Mouse (Mus musculus) thymus, postnatal 10 days (tissue): ENCODE results near the gene Snd1.
A peak's percentile ranks its signal among the peaks of the same experiment; 100 is the strongest.

ENCODE experiments used
- DNase-seq, 2 experiments: peaks; one replicate each; pipeline ENCODE4 v3.0.0; 2021; ENCODE audit warnings: low spot score in 2 of 2

The Snd1 gene

DNA sequence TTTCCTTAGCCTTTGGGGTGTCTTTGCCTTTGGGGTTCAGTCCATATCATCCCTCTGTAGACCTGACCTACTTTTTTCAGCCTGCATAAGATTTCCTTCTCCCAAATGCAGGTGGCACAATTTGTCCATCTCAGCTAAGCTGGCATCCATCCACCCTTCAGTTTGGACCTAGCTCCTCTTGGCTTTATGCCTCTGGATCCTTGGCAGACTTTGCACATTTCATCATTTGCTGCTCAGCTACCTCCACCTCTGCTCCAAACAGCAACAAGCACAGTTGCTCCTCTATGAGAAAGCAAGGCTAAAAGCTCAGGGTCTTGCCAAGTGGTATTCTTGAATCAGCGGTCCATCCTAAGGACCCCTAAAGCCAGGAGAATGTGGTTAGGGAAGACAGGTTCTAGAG lies 500.2 kb downstream of the Snd1 start:
- DNase-seq: no peak

DNA sequence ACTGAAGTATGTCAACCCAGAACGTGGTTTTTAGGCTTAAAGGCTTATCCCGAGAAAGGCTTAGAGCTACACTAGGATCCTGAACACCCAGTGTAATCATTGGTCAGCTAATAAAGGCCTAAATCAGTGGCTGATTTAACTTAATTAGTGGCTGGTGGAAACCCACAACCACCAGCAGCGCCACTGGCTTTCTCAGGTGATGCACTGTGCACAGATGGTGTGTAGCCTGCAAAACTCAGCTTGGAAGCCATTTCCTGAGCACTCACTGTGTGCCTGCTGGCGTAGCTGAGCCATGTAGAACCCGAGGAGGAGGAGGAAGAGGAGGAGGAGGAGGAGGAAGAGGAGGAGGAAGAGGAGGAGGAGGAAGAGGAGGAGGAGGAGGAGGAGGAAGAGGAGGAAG lies 503.1 kb downstream of the Snd1 start:
- no peak for DNase-seq

GRCm38 (mm10) chr6:28978881-28979280 lies 503.9 kb downstream of the Snd1 start:
- no peak for DNase-seq

DNA sequence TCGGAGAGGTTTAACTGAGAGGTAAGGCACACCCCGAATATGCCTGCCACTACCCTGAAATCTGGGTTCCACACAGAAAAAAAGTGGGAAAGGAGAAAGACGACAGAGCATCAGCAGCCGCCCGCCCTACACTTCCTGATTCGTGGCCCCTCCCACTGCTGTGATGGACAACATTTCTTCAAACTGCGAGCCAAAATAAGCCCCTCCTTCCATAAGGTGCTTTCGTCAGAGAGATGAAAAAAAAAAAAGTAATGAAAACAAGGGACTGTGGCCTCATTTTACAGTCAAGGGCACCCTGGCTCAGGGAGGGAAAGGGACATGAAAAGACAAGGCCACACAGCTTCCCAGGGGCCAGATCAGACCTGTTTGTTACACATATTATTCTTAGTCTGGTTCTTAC lies 504.6 kb downstream of the Snd1 start:
- no peak for DNase-seq

- no peak for DNase-seq
Measured at GRCm38 (mm10) chr6:28980219-28980618, 505.3 kb downstream of the Snd1 start.

GRCm38 (mm10) chr6:28980750-28981584 lies 506.0 kb downstream of the Snd1 start:
- no peak for DNase-seq

- no peak for DNase-seq
Measured at GRCm38 (mm10) chr6:28981585-28981948, 506.6 kb downstream of the Snd1 start.

DNA sequence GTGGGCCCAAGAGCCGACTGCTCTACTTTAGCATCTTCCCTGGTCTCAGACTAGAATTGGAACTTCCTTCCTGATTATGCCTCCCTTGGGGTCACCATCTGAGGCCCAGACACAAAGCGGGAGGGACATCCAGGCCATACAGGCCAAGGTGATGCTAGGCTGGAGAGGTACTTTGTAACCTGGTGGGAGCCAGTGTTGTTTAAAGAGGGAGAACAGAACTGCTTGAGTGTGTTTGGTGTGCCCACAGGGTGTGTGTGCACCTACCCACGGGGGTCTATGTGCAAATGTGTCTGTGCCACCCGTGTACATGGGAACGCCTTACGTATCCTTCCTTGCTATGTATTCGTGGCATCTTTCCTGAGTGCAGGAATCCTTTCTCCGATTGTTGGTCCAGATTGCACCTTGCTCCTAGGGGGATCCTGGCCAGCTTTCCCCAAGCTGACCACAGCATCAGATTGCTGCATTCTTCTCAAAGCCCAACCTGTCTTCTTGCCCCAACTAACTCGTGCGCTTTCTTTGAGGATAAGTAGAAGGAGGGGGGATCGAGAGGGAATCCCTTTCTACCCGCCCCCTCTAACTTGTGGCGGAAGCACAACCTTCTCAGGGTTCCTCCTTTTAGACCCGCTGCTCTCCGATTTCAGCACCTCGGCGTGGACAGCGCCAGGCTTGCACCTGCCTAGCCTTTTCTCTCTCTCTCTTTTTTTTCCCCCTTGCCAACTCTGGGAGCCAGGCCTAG lies 507.2 kb downstream of the Snd1 start:
- peak; percentile 11 to 53 for DNase-seq

GRCm38 (mm10) chr6:28982817-28983216 lies 507.9 kb downstream of the Snd1 start:
- no peak for DNase-seq
